Mouse (Mus musculus) adrenal gland, adult 18-20 months (tissue): ENCODE data around the gene Gm17268. TPM values are rescaled to one million over a fixed set of nuclear protein-coding genes. Genes with fewer than 3 reads are reported as not detected.

ENCODE experiments used
- DNase-seq, 2 experiments: peaks; one replicate each; pipeline ENCODE4 v3.0.0; 2021 to 2022; ENCODE audit warnings: low spot score in 2 of 2
- total RNA-seq, 2 experiments: library from RNA; stranded (reverse); gene quantifications; 1 replicate in 1 of 2; 2 replicates in 1 of 2; pipeline ENCODE4 v1.2.3; 2021

Gene Gm17268
- total RNA-seq, 2 experiments from 2014 or later: not detected

DNA sequence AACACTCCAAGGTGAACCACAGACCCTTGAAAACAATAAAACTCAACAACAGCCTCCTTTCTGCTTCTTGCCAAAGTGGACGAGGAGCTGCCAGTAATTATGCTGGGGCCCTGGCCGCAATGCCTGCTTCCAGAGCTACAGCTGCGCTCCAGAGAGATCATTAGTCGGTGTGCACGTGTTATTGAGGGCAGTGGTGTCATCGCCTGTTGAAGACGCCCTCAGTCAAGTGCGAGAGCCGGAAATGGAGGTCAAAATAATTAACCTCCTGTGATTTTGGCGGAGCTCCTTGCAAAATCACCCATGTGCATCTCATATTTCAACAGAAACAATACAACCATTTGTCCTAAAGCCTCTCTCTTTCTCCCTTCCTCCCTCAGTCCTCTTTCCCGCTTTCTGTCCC, 56.2 kb downstream of the Gm17268 start:
- no peak for DNase-seq

Other genes starting within 250 kb of the Gm17268 start
- gene 5530401A14Rik, start 177.9 kb downstream of the Gm17268 start, total RNA-seq: under 1 TPM in 1 of 2 experiments, not detected in 1; 0.17 TPM
- gene Asic2, start 70.1 kb downstream of the Gm17268 start, total RNA-seq: 1 to 10 TPM; 2.5 to 3.2 TPM
- gene Ccl2, start 3.0 kb downstream of the Gm17268 start, total RNA-seq: 1 to 10 TPM in 1 of 2 experiments, under 1 TPM in 1; 0.80 to 1.7 TPM
- under 1 TPM in 1 of 2 experiments, not detected in 1; 0.51 TPM for gene Ccl7, start 7.2 kb upstream of the Gm17268 start, total RNA-seq
- 10 to 100 TPM in 1 of 2 experiments, 1 to 10 TPM in 1; 4.6 to 14.4 TPM for gene Ccl11, start 19.3 kb upstream of the Gm17268 start, total RNA-seq
- not detected for gene Ccl12, start 63.3 kb upstream of the Gm17268 start, total RNA-seq
- gene Ccl8, start 76.6 kb upstream of the Gm17268 start, total RNA-seq: 1 to 10 TPM in 1 of 2 experiments, not detected in 1; 2.0 TPM